Mouse (Mus musculus): ENCODE measurements around the gene Il5.

GRCm38 (mm10) chr11:53733824-53734223 is 13.2 kb downstream of the Il5 start:
- no peak for TF ChIP-seq CTCF (IDR thresholded peaks at IDR 0.05; ENCODE audit: low read depth, low read length)
- TF ChIP-seq POLR2A (IDR thresholded peaks at IDR 0.05; ENCODE audit: borderline replicate concordance, low read depth, low read length): no peak

All from bone marrow macrophage, adult 2 months (primary cell).